ENCODE assay signal across 12 mouse cellular contexts in genomic region chr4:126469334-126469733, GRCm38 (mm10). TPM values are rescaled to one million over a fixed set of nuclear protein-coding genes. Genes with fewer than 3 reads are reported as not detected.
DNase-seq lines count a peak whose midpoint lies in the region; ATAC-seq and TF ChIP-seq lines count a peak whose summit lies in the region.
"Had no signal": no experiment of that assay in that cellular context is flagged by ENCODE, and none has a peak within 500 bp of the region (broad histone marks: within the 10 kb centered on the region; RNA-seq: fewer than 3 reads in every experiment).

No protein-coding gene starts in this region.

- peaks cover 38% of the 10 kb centered on the region for H3K4me1 ChIP-seq in forebrain, embryonic 15.5 days
- peaks cover 29% of the 10 kb centered on the region for H3K4me1 ChIP-seq in forebrain, embryonic 14.5 days (ENCODE audit: control insufficient read depth, insufficient read depth, low read length)
- H3K4me1 ChIP-seq in lung, embryonic 14.5 days (ENCODE audit: insufficient read depth): peaks cover 18% of the 10 kb centered on the region; the same call in 1 of the 2 replicates
- H3K4me1 ChIP-seq in liver, embryonic 13.5 days (replicated peaks): peaks cover 49% of the 10 kb centered on the region
- peaks cover 39% of the 10 kb centered on the region for H3K4me1 ChIP-seq in neural tube, embryonic 13.5 days (replicated peaks)

- no peak for DNase-seq in forebrain, embryonic 14.5 days (ENCODE audit: low spot score)
- DNase-seq in lung, embryonic 14.5 days: peak; percentile 25
- DNase-seq in lung, postnatal 10 days: no peak
- no peak for DNase-seq in liver, embryonic 13.5 days
- no peak for DNase-seq in adrenal gland, postnatal 4 days (ENCODE audit: low spot score in 2 of 2)
- no peak for DNase-seq in thymus, postnatal 4 days
- DNase-seq: adrenal gland, postnatal 25 days; kidney, postnatal 4 days had no signal

- no peak overlapping the region for H3K4me2 ChIP-seq in forebrain, embryonic 15.5 days (replicated peaks)
- no peak overlapping the region; the same call in 1 of the 2 replicates for H3K4me2 ChIP-seq in forebrain, embryonic 14.5 days (ENCODE audit: low read length)
- no peak overlapping the region for H3K4me2 ChIP-seq in lung, embryonic 14.5 days
- H3K4me2 ChIP-seq in liver, embryonic 13.5 days: peak overlapping the region; percentile 97; the same call in 1 of the 2 replicates
- peak overlapping the region; percentile 68 for H3K4me2 ChIP-seq in neural tube, embryonic 13.5 days

- no peaks in the 10 kb centered on the region for H3K36me3 ChIP-seq in forebrain, embryonic 15.5 days
- no peaks in the 10 kb centered on the region for H3K36me3 ChIP-seq in forebrain, embryonic 14.5 days (ENCODE audit: control insufficient read depth, insufficient read depth, low read length)
- no peaks in the 10 kb centered on the region for H3K36me3 ChIP-seq in lung, embryonic 14.5 days (ENCODE audit: insufficient read depth)
- H3K36me3 ChIP-seq in liver, embryonic 13.5 days: no peaks in the 10 kb centered on the region
- H3K36me3 ChIP-seq in neural tube, embryonic 13.5 days: no peaks in the 10 kb centered on the region
- H3K36me3 ChIP-seq: embryonic facial prominence, embryonic 12.5 days; limb, embryonic 13.5 days had no signal

- ATAC-seq in forebrain, embryonic 15.5 days (replicated peaks): no peak
- ATAC-seq in forebrain, embryonic 14.5 days: no peak
- ATAC-seq in lung, embryonic 14.5 days (ENCODE audit: insufficient read depth): no peak
- ATAC-seq in liver, embryonic 13.5 days (ENCODE audit: low read depth): no peak
- ATAC-seq in neural tube, embryonic 13.5 days (ENCODE audit: low read depth): no peak

- TF ChIP-seq CTCF in lung, embryonic 14.5 days (IDR thresholded peaks at IDR 0.05; ENCODE audit: low read depth): no peak

- H3K9ac ChIP-seq in forebrain, embryonic 15.5 days (replicated peaks): no peak overlapping the region
- no peak overlapping the region; the same call in 1 of the 2 replicates for H3K9ac ChIP-seq in forebrain, embryonic 14.5 days (ENCODE audit: low read length)
- no peak overlapping the region for H3K9ac ChIP-seq in lung, embryonic 14.5 days
- H3K9ac ChIP-seq in liver, embryonic 13.5 days: no peak overlapping the region
- no peak overlapping the region for H3K9ac ChIP-seq in neural tube, embryonic 13.5 days

- WGBS in forebrain, embryonic 15.5 days: 60% methylated on average over 1 of the region's 1 CpGs
- 83% methylated on average over 1 of the region's 1 CpGs for WGBS in forebrain, embryonic 14.5 days
- WGBS in lung, embryonic 14.5 days: 33% methylated on average over 1 of the region's 1 CpGs
- 41% methylated on average over 1 of the region's 1 CpGs for WGBS in liver, embryonic 13.5 days (ENCODE audit: insufficient replicate concordance)
- WGBS in neural tube, embryonic 13.5 days: 64% methylated on average over 1 of the region's 1 CpGs

- H3K27me3 ChIP-seq in forebrain, embryonic 15.5 days: no peaks in the 10 kb centered on the region
- no peaks in the 10 kb centered on the region for H3K27me3 ChIP-seq in forebrain, embryonic 14.5 days (replicated peaks; ENCODE audit: control insufficient read depth, insufficient read depth, low read length)
- H3K27me3 ChIP-seq in lung, embryonic 14.5 days (ENCODE audit: insufficient read depth, low read length): no peaks in the 10 kb centered on the region
- H3K27me3 ChIP-seq in liver, embryonic 13.5 days: no peaks in the 10 kb centered on the region
- H3K27me3 ChIP-seq in neural tube, embryonic 13.5 days: no peaks in the 10 kb centered on the region
- H3K27me3 ChIP-seq: embryonic facial prominence, embryonic 12.5 days; limb, embryonic 13.5 days had no signal

- H3K9me3 ChIP-seq in forebrain, embryonic 15.5 days: no peaks in the 10 kb centered on the region
- no peaks in the 10 kb centered on the region for H3K9me3 ChIP-seq in forebrain, embryonic 14.5 days (replicated peaks; ENCODE audit: control insufficient read depth, low read length)
- no peaks in the 10 kb centered on the region for H3K9me3 ChIP-seq in lung, embryonic 14.5 days (ENCODE audit: low read depth, low read length)
- no peaks in the 10 kb centered on the region for H3K9me3 ChIP-seq in liver, embryonic 13.5 days (replicated peaks)
- H3K9me3 ChIP-seq in neural tube, embryonic 13.5 days: no peaks in the 10 kb centered on the region
- H3K9me3 ChIP-seq: embryonic facial prominence, embryonic 12.5 days; limb, embryonic 13.5 days had no signal

- peak overlapping the region; percentile 98; the same call in 1 of the 2 replicates for H3K27ac ChIP-seq in forebrain, embryonic 15.5 days (replicated peaks)
- H3K27ac ChIP-seq in forebrain, embryonic 14.5 days (ENCODE audit: low read depth, low read length): no peak overlapping the region
- no peak overlapping the region for H3K27ac ChIP-seq in lung, embryonic 14.5 days (ENCODE audit: low read depth)
- H3K27ac ChIP-seq in liver, embryonic 13.5 days: no peak overlapping the region
- 0 out of 2 replicates have a peak overlapping the region, but pooled peaks have one; percentile 99 for H3K27ac ChIP-seq in neural tube, embryonic 13.5 days (replicated peaks)

- H3K4me3 ChIP-seq in forebrain, embryonic 15.5 days: peak overlapping the region; percentile 93; the same call in 1 of the 2 replicates
- H3K4me3 ChIP-seq in forebrain, embryonic 14.5 days (ENCODE audit: low read depth, low read length): no peak overlapping the region
- H3K4me3 ChIP-seq in lung, embryonic 14.5 days (ENCODE audit: low read depth, low read length): no peak overlapping the region
- no peak overlapping the region for H3K4me3 ChIP-seq in liver, embryonic 13.5 days (replicated peaks)
- peak overlapping the region; percentile 98; the same call in 1 of the 2 replicates for H3K4me3 ChIP-seq in neural tube, embryonic 13.5 days

RNA-seq across cellular contexts. Expression of gene Ago1, which starts 1.0 kb away (rescaled TPM):
- 15.3 and 17.2 TPM in 2 replicates for polyA plus RNA-seq in forebrain, embryonic 15.5 days (2015; fragmentation: Nextera tagmentation; extraction: Ambion mirVana)
- polyA plus RNA-seq in forebrain, embryonic 14.5 days (2014; fragmentation: Nextera tagmentation; extraction: Ambion mirVana): 19.0 and 22.1 TPM in 2 replicates
- 10.7 and 11.6 TPM in 2 replicates for polyA plus RNA-seq in lung, embryonic 14.5 days (2014; fragmentation: Nextera tagmentation; extraction: Ambion mirVana)
- polyA plus RNA-seq in liver, embryonic 13.5 days (2015; fragmentation: Nextera tagmentation; extraction: Ambion mirVana): 1.4 TPM in 2 replicates
- polyA plus RNA-seq in neural tube, embryonic 13.5 days (2015; fragmentation: Nextera tagmentation; extraction: Ambion mirVana): 11.5 and 12.1 TPM in 2 replicates
- 10 to 100 TPM; 44.7 to 48.4 TPM for total RNA-seq in adrenal gland, postnatal 4 days (2021)

RNA-seq across cellular contexts. Expression of gene Ago3, which starts 40.0 kb away (rescaled TPM):
- 16.3 and 19.9 TPM in 2 replicates for polyA plus RNA-seq in forebrain, embryonic 15.5 days (2015; fragmentation: Nextera tagmentation; extraction: Ambion mirVana)
- polyA plus RNA-seq in forebrain, embryonic 14.5 days (2014; fragmentation: Nextera tagmentation; extraction: Ambion mirVana): 7.7 and 13.4 TPM in 2 replicates
- 19.1 and 19.5 TPM in 2 replicates for polyA plus RNA-seq in lung, embryonic 14.5 days (2014; fragmentation: Nextera tagmentation; extraction: Ambion mirVana)
- polyA plus RNA-seq in liver, embryonic 13.5 days (2015; fragmentation: Nextera tagmentation; extraction: Ambion mirVana): 5.0 and 5.1 TPM in 2 replicates
- 16.5 and 17.4 TPM in 2 replicates for polyA plus RNA-seq in neural tube, embryonic 13.5 days (2015; fragmentation: Nextera tagmentation; extraction: Ambion mirVana)
- 10 to 100 TPM; 16.2 to 21.6 TPM for total RNA-seq in adrenal gland, postnatal 4 days (2021)

Comparison
In these comparisons a context has a peak if more than half of its experiments do, and no peak if none do; other contexts are left out.
1. H3K27ac ChIP-seq: peak in forebrain, embryonic 15.5 days (single experiment) and neural tube, embryonic 13.5 days (single experiment); none in forebrain, embryonic 14.5 days (single experiment), lung, embryonic 14.5 days (single experiment) and liver, embryonic 13.5 days (single experiment).
2. H3K4me3 ChIP-seq: peak in forebrain, embryonic 15.5 days (single experiment) and neural tube, embryonic 13.5 days (single experiment); none in forebrain, embryonic 14.5 days (single experiment), lung, embryonic 14.5 days (single experiment) and liver, embryonic 13.5 days (single experiment).
3. H3K4me2 ChIP-seq: peak in liver, embryonic 13.5 days (single experiment) and neural tube, embryonic 13.5 days (single experiment); none in forebrain, embryonic 15.5 days (single experiment), forebrain, embryonic 14.5 days (single experiment) and lung, embryonic 14.5 days (single experiment).